Mouse (Mus musculus): ENCODE measurements around the gene Olfr583. TPM values are rescaled to one million over a fixed set of nuclear protein-coding genes. Genes with fewer than 3 reads are reported as not detected.

The Olfr583 gene
- not detected in 2 replicates for polyA plus RNA-seq (2014; fragmentation: Nextera tagmentation; extraction: Ambion mirVana)

DNA sequence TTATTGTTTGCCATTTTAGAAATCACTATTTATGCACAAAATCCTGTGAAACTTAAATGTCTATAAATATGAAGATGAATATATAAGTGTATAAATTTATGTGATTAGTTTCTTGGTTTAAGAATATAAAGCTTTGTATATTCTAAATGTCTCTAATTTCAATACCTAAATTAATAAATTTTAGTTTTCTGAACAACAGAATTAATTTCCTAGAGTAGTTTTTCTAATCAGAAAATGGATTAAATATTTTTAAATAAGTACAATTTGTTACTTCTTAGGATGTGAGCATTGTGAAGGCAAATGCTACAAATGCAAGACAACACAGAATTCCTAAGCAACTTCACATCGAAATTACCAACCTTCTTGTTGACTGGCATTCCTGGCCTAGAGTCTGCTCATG, at the start of gene Olfr583:
Olfr583 (plus strand) TSS at position 301 of the 400 bp plus-strand sequence.
- Histone ChIP-seq H3K9me3 (ENCODE audit: control insufficient read depth, low read length) (no peaks in the 10 kb centered on the region), H3K9ac (ENCODE audit: low read depth, low read length) (no peak within 1 kb of the TSS), H3K4me2 (no peak within 1 kb of the TSS), H3K36me3 (ENCODE audit: control insufficient read depth, insufficient read depth, low read length) (no peaks in the 10 kb centered on the region), H3K4me1 (replicated peaks; ENCODE audit: control insufficient read depth, insufficient read depth, low read length) (no peaks in the 10 kb centered on the region), H3K27ac (ENCODE audit: low read depth, low read length) (no peak within 1 kb of the TSS), H3K27me3 (replicated peaks; ENCODE audit: control insufficient read depth, insufficient read depth, low read length) (no peaks in the 10 kb centered on the region), H3K4me3 (ENCODE audit: low read depth, low read length) (no peak within 1 kb of the TSS)
- DNase-seq (ENCODE audit: low spot score) (no peak), ATAC-seq (replicated peaks; ENCODE audit: low FRiP score) (no peak)
- 76% methylated on average over 1 of the region's 1 CpGs for WGBS

DNA sequence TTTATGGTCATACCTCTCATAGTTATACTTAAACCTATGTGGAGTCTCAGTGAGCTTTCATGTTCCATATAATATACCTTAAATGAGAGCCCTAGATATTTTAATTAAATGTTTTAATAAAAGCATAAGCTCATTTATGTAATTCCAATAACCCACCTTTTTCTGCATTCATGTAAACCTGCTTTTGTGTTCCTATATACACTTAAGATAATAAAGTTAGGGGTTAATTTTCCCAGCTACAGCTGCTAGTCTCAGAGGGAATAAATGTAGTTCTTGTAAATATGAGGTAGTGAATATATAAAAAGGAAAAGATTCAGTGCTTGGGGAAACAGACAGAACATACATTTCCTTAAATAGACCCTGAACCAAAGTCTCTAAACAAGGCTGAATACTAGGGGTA, 13.4 kb upstream of the Olfr583 start, which contains the start of gene Olfr582:
Olfr582 (plus strand) TSS at position 301 of the 400 bp plus-strand sequence.
- no peak within 1 kb of the TSS for H3K4me2 ChIP-seq
- no peaks in the 10 kb centered on the region for H3K9me3 ChIP-seq (ENCODE audit: control insufficient read depth, low read length)
- no peak within 1 kb of the TSS for H3K27ac ChIP-seq (ENCODE audit: low read depth, low read length)
- DNase-seq (ENCODE audit: low spot score) (no peak), ATAC-seq (replicated peaks; ENCODE audit: low FRiP score) (no peak)
- no peaks in the 10 kb centered on the region for H3K4me1 ChIP-seq (replicated peaks; ENCODE audit: control insufficient read depth, insufficient read depth, low read length)
- H3K9ac ChIP-seq (ENCODE audit: low read depth, low read length): no peak within 1 kb of the TSS
- H3K36me3 ChIP-seq (ENCODE audit: control insufficient read depth, insufficient read depth, low read length): no peaks in the 10 kb centered on the region
- no peak within 1 kb of the TSS for H3K4me3 ChIP-seq (ENCODE audit: low read depth, low read length)
- H3K27me3 ChIP-seq (replicated peaks; ENCODE audit: control insufficient read depth, insufficient read depth, low read length): no peaks in the 10 kb centered on the region

DNA sequence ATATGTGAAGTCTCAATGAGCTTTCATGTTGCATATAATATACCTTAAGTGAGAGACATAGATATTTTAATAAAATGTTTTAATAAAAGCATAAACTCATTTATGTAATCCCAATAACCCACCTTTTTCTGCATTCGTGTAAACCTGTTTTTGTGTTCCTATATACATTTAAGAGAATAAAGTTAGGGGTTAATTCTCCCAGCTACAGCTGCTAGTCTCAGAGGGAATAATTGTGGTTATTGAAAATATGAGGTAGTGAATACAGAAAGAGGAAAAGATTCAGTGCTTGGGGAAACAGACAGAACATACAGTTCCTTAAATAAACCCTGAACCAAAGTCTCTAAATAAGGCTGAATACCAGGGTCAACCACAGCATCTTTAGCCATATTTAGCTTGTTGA, 30.5 kb downstream of the Olfr583 start, which contains the start of gene Olfr584:
Olfr584 (plus strand) TSS at position 301 of the 400 bp plus-strand sequence.
- Histone ChIP-seq H3K4me2 (no peak within 1 kb of the TSS), H3K9ac (ENCODE audit: low read depth, low read length) (no peak within 1 kb of the TSS), H3K4me1 (replicated peaks; ENCODE audit: control insufficient read depth, insufficient read depth, low read length) (no peaks in the 10 kb centered on the region), H3K36me3 (ENCODE audit: control insufficient read depth, insufficient read depth, low read length) (no peaks in the 10 kb centered on the region), H3K27me3 (replicated peaks; ENCODE audit: control insufficient read depth, insufficient read depth, low read length) (no peaks in the 10 kb centered on the region), H3K9me3 (ENCODE audit: control insufficient read depth, low read length) (no peaks in the 10 kb centered on the region), H3K4me3 (ENCODE audit: low read depth, low read length) (no peak within 1 kb of the TSS), H3K27ac (ENCODE audit: low read depth, low read length) (no peak within 1 kb of the TSS)
- no peak for ATAC-seq (replicated peaks; ENCODE audit: low FRiP score)
- 71% methylated on average over 1 of the region's 1 CpGs for WGBS
- DNase-seq (ENCODE audit: low spot score): no peak

DNA sequence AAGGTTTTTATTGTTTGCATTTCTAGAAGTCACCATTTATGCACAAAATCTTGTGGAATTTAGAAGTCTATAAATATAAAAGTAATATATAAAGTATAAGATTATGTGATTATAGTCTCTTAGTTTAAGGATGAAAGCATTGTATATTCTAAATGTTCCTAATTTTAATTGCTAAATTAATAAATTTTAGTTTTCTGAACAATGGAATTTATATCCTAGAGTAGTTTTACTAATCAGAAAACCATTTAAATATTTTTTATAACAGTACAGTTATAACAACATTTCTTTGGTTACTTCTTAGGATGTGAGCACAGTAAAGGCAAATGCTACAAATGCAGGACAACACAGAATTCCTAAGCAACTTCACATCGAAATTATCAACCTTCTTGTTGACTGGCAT, 46.3 kb downstream of the Olfr583 start, which contains the start of gene Olfr585:
Olfr585 (plus strand) TSS at position 301 of the 400 bp plus-strand sequence.
- H3K4me2 ChIP-seq: no peak within 1 kb of the TSS
- no peak within 1 kb of the TSS for H3K4me3 ChIP-seq (ENCODE audit: low read depth, low read length)
- ATAC-seq (replicated peaks; ENCODE audit: low FRiP score): no peak
- no peaks in the 10 kb centered on the region for H3K27me3 ChIP-seq (replicated peaks; ENCODE audit: control insufficient read depth, insufficient read depth, low read length)
- no peaks in the 10 kb centered on the region for H3K9me3 ChIP-seq (ENCODE audit: control insufficient read depth, low read length)
- H3K4me1 ChIP-seq (replicated peaks; ENCODE audit: control insufficient read depth, insufficient read depth, low read length): no peaks in the 10 kb centered on the region
- H3K9ac ChIP-seq (ENCODE audit: low read depth, low read length): no peak within 1 kb of the TSS
- no peak within 1 kb of the TSS for H3K27ac ChIP-seq (ENCODE audit: low read depth, low read length)
- H3K36me3 ChIP-seq (ENCODE audit: control insufficient read depth, insufficient read depth, low read length): no peaks in the 10 kb centered on the region
- WGBS: 62% methylated on average over 1 of the region's 1 CpGs
- DNase-seq (ENCODE audit: low spot score): no peak

Other genes starting within 250 kb of the Olfr583 start
- gene Olfr564, start 247.8 kb upstream of the Olfr583 start, polyA plus RNA-seq (2014; fragmentation: Nextera tagmentation; extraction: Ambion mirVana): not detected in 2 replicates
- not detected in 2 replicates for gene Olfr566, start 192.5 kb upstream of the Olfr583 start, polyA plus RNA-seq (2014; fragmentation: Nextera tagmentation; extraction: Ambion mirVana)
- not detected in 2 replicates for gene Olfr568, start 174.2 kb upstream of the Olfr583 start, polyA plus RNA-seq (2014; fragmentation: Nextera tagmentation; extraction: Ambion mirVana)
- gene Olfr569, start 160.4 kb upstream of the Olfr583 start, polyA plus RNA-seq (2014; fragmentation: Nextera tagmentation; extraction: Ambion mirVana): not detected in 2 replicates
- not detected in 2 replicates for gene Olfr570, start 156.7 kb upstream of the Olfr583 start, polyA plus RNA-seq (2014; fragmentation: Nextera tagmentation; extraction: Ambion mirVana)
- not detected in 2 replicates for gene Olfr571, start 133.8 kb upstream of the Olfr583 start, polyA plus RNA-seq (2014; fragmentation: Nextera tagmentation; extraction: Ambion mirVana)
- gene Olfr572, start 126.9 kb upstream of the Olfr583 start, polyA plus RNA-seq (2014; fragmentation: Nextera tagmentation; extraction: Ambion mirVana): not detected in 2 replicates
- gene Olfr573-ps1, start 108.7 kb upstream of the Olfr583 start, polyA plus RNA-seq (2014; fragmentation: Nextera tagmentation; extraction: Ambion mirVana): not detected in 2 replicates
- gene Olfr574, start 102.8 kb upstream of the Olfr583 start, polyA plus RNA-seq (2014; fragmentation: Nextera tagmentation; extraction: Ambion mirVana): not detected in 2 replicates
- gene Olfr575, start 92.5 kb upstream of the Olfr583 start, polyA plus RNA-seq (2014; fragmentation: Nextera tagmentation; extraction: Ambion mirVana): not detected in 2 replicates
- gene Olfr576, start 88.6 kb upstream of the Olfr583 start, polyA plus RNA-seq (2014; fragmentation: Nextera tagmentation; extraction: Ambion mirVana): not detected in 2 replicates
- not detected in 2 replicates for gene Olfr577, start 75.4 kb upstream of the Olfr583 start, polyA plus RNA-seq (2014; fragmentation: Nextera tagmentation; extraction: Ambion mirVana)
- gene Olfr578, start 62.0 kb upstream of the Olfr583 start, polyA plus RNA-seq (2014; fragmentation: Nextera tagmentation; extraction: Ambion mirVana): not detected in 2 replicates
- not detected in 2 replicates for gene Olfr582, start 13.3 kb upstream of the Olfr583 start, polyA plus RNA-seq (2014; fragmentation: Nextera tagmentation; extraction: Ambion mirVana)
- gene Olfr584, start 30.6 kb downstream of the Olfr583 start, polyA plus RNA-seq (2014; fragmentation: Nextera tagmentation; extraction: Ambion mirVana): not detected in 2 replicates
- gene Olfr585, start 46.4 kb downstream of the Olfr583 start, polyA plus RNA-seq (2014; fragmentation: Nextera tagmentation; extraction: Ambion mirVana): not detected in 2 replicates
- not detected in 2 replicates for gene Olfr586, start 74.3 kb downstream of the Olfr583 start, polyA plus RNA-seq (2014; fragmentation: Nextera tagmentation; extraction: Ambion mirVana)
- gene Olfr588-ps1, start 89.6 kb downstream of the Olfr583 start, polyA plus RNA-seq (2014; fragmentation: Nextera tagmentation; extraction: Ambion mirVana): not detected in 2 replicates
- not detected in 2 replicates for gene Olfr589, start 105.1 kb downstream of the Olfr583 start, polyA plus RNA-seq (2014; fragmentation: Nextera tagmentation; extraction: Ambion mirVana)
- not detected in 2 replicates for gene Olfr591, start 127.0 kb downstream of the Olfr583 start, polyA plus RNA-seq (2014; fragmentation: Nextera tagmentation; extraction: Ambion mirVana)
- gene Olfr592, start 133.5 kb downstream of the Olfr583 start, polyA plus RNA-seq (2014; fragmentation: Nextera tagmentation; extraction: Ambion mirVana): not detected in 2 replicates
- not detected in 2 replicates for gene Olfr593, start 160.6 kb downstream of the Olfr583 start, polyA plus RNA-seq (2014; fragmentation: Nextera tagmentation; extraction: Ambion mirVana)
- gene Olfr594, start 165.7 kb downstream of the Olfr583 start, polyA plus RNA-seq (2014; fragmentation: Nextera tagmentation; extraction: Ambion mirVana): not detected in 2 replicates
- gene Usp17ld, start 201.2 kb downstream of the Olfr583 start, polyA plus RNA-seq (2014; fragmentation: Nextera tagmentation; extraction: Ambion mirVana): not detected in 2 replicates